Mouse (Mus musculus) stomach, postnatal 0 days (tissue): ENCODE measurements at regions not wholly inside any gene's neighbourhood (a gene's known extent, or its start where the extent isn't known, plus 50 kb on each side); places are given as distances from the start of the nearest gene placed in this dataset.

Experiments
- ATAC-seq: fragments of 200-750 bp; cut with Nextera tagmentation; 2 replicates; pipeline ENCODE4 v1.8.0; 2017; ENCODE audit not compliant: low FRiP score, low TSS enrichment
- DNase-seq: peaks from one replicate; pipeline ENCODE4 v3.0.0-alpha.2; 2016; ENCODE audit warnings: low spot score
- H3K27ac ChIP-seq: fragments of 300-500 bp; sonication (generic); replicated peaks from 2 replicates; pipeline ENCODE4 v1.5.1; 2014; ENCODE audit warnings: mild to moderate bottlenecking, control low read depth
- H3K27me3 ChIP-seq: fragments of 300-500 bp; sonication (generic); 2 replicates; pipeline ENCODE4 v1.6.1; 2014; ENCODE audit warnings: low read length; ENCODE audit not compliant: control insufficient read depth, insufficient read depth
- H3K36me3 ChIP-seq: fragments of 300-500 bp; sonication (generic); 2 replicates; pipeline ENCODE4 v1.6.1; 2014; ENCODE audit warnings: low read length, mixed read lengths; ENCODE audit not compliant: control insufficient read depth, insufficient read depth
- H3K4me1 ChIP-seq: fragments of 300-500 bp; sonication (generic); replicated peaks from 2 replicates; pipeline ENCODE4 v1.6.1; 2014; ENCODE audit warnings: antibody characterized with exemption; ENCODE audit not compliant: control insufficient read depth, insufficient read depth
- H3K4me2 ChIP-seq: fragments of 300-500 bp; sonication (generic); replicated peaks from 2 replicates; pipeline ENCODE4 v1.6.1; 2014; ENCODE audit warnings: low read depth, mild to moderate bottlenecking, control low read depth, moderate library complexity
- H3K4me3 ChIP-seq: fragments of 300-500 bp; sonication (generic); 2 replicates; pipeline ENCODE4 v1.5.1; 2014; ENCODE audit warnings: low read depth, low read length, control low read depth
- H3K9ac ChIP-seq: fragments of 300-500 bp; sonication (generic); 2 replicates; pipeline ENCODE4 v1.6.1; 2014; ENCODE audit warnings: mild to moderate bottlenecking, low read length, control low read depth, mixed read lengths
- H3K9me3 ChIP-seq: fragments of 300-500 bp; sonication (generic); 2 replicates; pipeline ENCODE4 v1.6.1; 2016; ENCODE audit warnings: low read length; ENCODE audit not compliant: control insufficient read depth
- CTCF ChIP-seq: IDR thresholded peaks from 2 replicates; pipeline ENCODE4 v1.5.1; 2016; ENCODE audit warnings: antibody characterized with exemption, low read depth, mild to moderate bottlenecking, moderate library complexity
- EP300 ChIP-seq: optimal IDR thresholded peaks from 2 replicates; pipeline ENCODE3; 2016; ENCODE audit warnings: antibody characterized with exemption
- WGBS: fragments of 180-500 bp; shearing (Covaris S2); extraction: QIAGEN DNeasy Blood & Tissue Kit; methylation state at CpG from one replicate; pipeline ENCODE4 v1.1.7; 2014; 5-methylcytosine and 5-hydroxymethylcytosine counted together

- no peak for TF ChIP-seq EP300
- TF ChIP-seq CTCF: no peak
- no peaks in the 10 kb centered on the region for H3K4me1 ChIP-seq
- H3K36me3 ChIP-seq: no peaks in the 10 kb centered on the region
- H3K27ac ChIP-seq: no peak overlapping the region
- no peaks in the 10 kb centered on the region for H3K9me3 ChIP-seq
- H3K27me3 ChIP-seq: no peaks in the 10 kb centered on the region
- no peak overlapping the region for H3K4me2 ChIP-seq
- H3K4me3 ChIP-seq: no peak overlapping the region
- DNase-seq: no peak
- 67% methylated on average over 3 of the region's 3 CpGs for WGBS
- H3K9ac ChIP-seq: no peak overlapping the region
- no peak for ATAC-seq
Measured at GRCm38 (mm10) chr15:57104711-57105110, 372.7 kb downstream of the Slc22a22 start.

DNA sequence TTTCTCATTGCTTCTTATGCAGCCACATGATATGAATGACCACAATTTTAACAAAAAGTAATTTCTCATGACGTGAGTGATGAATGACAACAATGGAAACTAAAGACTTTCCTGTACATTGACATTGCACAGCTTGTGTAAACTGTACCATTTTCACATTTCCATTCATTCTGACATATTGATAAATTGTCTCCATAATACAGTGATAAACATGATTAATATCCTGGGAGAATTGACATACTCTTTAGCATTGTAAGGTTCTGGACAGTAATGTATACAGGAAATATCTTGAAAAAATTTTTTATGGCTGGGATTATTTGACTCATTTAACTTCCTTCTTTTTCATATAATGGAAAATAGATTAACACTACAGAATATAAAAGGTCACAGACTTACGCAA is 380.1 kb downstream of the Slc22a22 start:
- H3K36me3 ChIP-seq: no peaks in the 10 kb centered on the region

DNA sequence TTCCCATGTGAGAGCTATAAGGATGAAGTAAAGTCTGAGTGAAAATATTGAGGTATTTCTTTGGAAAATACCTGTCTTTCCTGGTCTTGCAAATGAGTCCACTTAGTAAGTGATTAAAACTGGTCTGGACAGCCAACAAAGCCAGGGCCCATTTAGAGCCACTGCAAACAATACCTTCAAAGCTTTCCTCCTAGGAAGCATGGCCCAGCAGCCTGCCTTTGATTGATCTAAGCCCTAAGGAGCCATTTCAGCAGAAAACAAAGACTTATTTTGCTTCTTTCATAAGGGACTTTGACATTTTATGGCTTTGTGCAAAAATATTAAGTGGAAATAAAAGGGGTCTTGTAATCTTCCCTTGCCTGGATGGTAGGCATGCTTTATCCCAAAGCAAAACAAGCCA is 397.6 kb downstream of the Slc22a22 start:
- Histone ChIP-seq H3K9ac (no peak overlapping the region), H3K36me3 (no peaks in the 10 kb centered on the region), H3K4me2 (no peak overlapping the region), H3K4me3 (no peak overlapping the region), H3K27me3 (no peaks in the 10 kb centered on the region), H3K27ac (no peak overlapping the region), H3K4me1 (no peaks in the 10 kb centered on the region), H3K9me3 (no peaks in the 10 kb centered on the region)
- DNase-seq (no peak), ATAC-seq (no peak)
- no peak for TF ChIP-seq CTCF
- TF ChIP-seq EP300: no peak

More for the DNA sequence above, 380.1 kb downstream of the Slc22a22 start:
- 43% methylated on average over 2 of the region's 2 CpGs for WGBS
- H3K9ac ChIP-seq: no peak overlapping the region
- ATAC-seq: no peak
- no peaks in the 10 kb centered on the region for H3K9me3 ChIP-seq
- H3K4me3 ChIP-seq: no peak overlapping the region
- no peaks in the 10 kb centered on the region for H3K4me1 ChIP-seq
- no peaks in the 10 kb centered on the region for H3K27me3 ChIP-seq
- H3K4me2 ChIP-seq: no peak overlapping the region
- no peak for TF ChIP-seq CTCF
- TF ChIP-seq EP300: no peak
- no peak for DNase-seq
- no peak overlapping the region for H3K27ac ChIP-seq

- Histone ChIP-seq H3K4me2 (no peak overlapping the region), H3K9me3 (no peaks in the 10 kb centered on the region), H3K9ac (no peak overlapping the region), H3K4me1 (no peaks in the 10 kb centered on the region), H3K4me3 (no peak overlapping the region), H3K36me3 (no peaks in the 10 kb centered on the region), H3K27ac (no peak overlapping the region), H3K27me3 (no peaks in the 10 kb centered on the region)
- WGBS: 83% methylated on average over 4 of the region's 4 CpGs
- no peak for TF ChIP-seq EP300
- no peak for TF ChIP-seq CTCF
- ATAC-seq (no peak), DNase-seq (no peak)
Measured at GRCm38 (mm10) chr15:57073776-57074175, 403.6 kb downstream of the Slc22a22 start.

DNA sequence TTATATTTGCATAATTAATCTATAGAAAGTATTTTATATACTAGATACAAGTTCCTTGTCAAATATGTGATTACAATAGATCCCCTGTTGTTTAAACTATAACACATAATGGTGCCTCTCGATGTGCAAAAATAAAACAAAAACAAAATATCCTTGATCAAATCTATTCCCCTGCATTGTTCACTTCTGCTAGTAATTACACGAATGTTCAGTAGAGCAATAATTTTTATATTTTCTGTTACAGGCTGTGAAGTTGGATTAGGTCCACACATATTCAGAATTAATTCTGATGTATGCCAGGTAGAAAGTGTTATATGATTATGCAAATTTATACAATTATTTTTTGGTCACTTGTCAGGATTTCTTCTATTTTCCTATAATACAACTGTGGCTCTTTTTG is 415.9 kb downstream of the Slc22a22 start:
- TF ChIP-seq EP300 (no peak), CTCF (no peak)
- no peaks in the 10 kb centered on the region for H3K9me3 ChIP-seq
- no peak overlapping the region for H3K4me2 ChIP-seq
- H3K27ac ChIP-seq: no peak overlapping the region
- ATAC-seq (no peak), DNase-seq (no peak)
- H3K27me3 ChIP-seq: no peaks in the 10 kb centered on the region
- no peak overlapping the region for H3K9ac ChIP-seq
- H3K36me3 ChIP-seq: no peaks in the 10 kb centered on the region
- WGBS: 87% methylated on average over 2 of the region's 2 CpGs
- no peak overlapping the region for H3K4me3 ChIP-seq
- H3K4me1 ChIP-seq: no peaks in the 10 kb centered on the region

- Histone ChIP-seq H3K27ac (no peak overlapping the region), H3K36me3 (no peaks in the 10 kb centered on the region), H3K9me3 (no peaks in the 10 kb centered on the region), H3K9ac (no peak overlapping the region), H3K4me1 (no peaks in the 10 kb centered on the region), H3K27me3 (no peaks in the 10 kb centered on the region), H3K4me2 (no peak overlapping the region), H3K4me3 (no peak overlapping the region)
- TF ChIP-seq EP300 (no peak), CTCF (no peak)
- ATAC-seq: no peak
- no peak for DNase-seq
- WGBS: 76% methylated on average over 1 of the region's 1 CpGs
Measured at GRCm38 (mm10) chr15:57059550-57060195, 417.8 kb downstream of the Slc22a22 start.
